Mouse (Mus musculus) G1E (cell line): ENCODE data around the gene Iqschfp.

Experiments
- CTCF ChIP-seq: IDR thresholded peaks from 2 replicates; pipeline ENCODE4 v1.5.1; 2012; ENCODE audit warnings: low read depth, low read length, inconsistent platforms, mixed read lengths
- GATA2 ChIP-seq: IDR thresholded peaks from 2 replicates; pipeline ENCODE4 v1.6.1; 2012; ENCODE audit warnings: low read depth, low read length, inconsistent platforms, borderline replicate concordance

DNA sequence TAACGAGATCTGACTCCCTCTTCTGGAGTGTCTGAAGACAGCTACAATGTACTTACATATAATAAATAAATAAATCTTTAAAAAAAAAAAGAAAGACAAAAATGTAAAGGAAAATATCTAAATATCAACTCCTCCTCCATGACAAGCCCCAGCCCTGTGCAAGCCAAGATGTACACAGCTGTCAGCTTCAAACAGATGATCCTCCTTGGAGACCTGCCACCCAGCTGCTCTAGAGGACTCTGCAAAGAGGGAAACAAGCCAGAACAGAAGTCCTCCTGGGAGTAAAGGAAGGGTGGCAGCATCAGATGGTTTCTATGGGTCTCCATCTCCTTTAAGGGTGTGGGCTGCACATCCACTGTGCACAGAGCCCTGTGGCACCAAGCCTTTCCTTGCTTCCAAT, 480.9 kb downstream of the Iqschfp start:
- TF ChIP-seq CTCF (no peak), GATA2 (no peak)
